Mouse (Mus musculus) MEL (cell line): ENCODE results near the gene Wfdc5. TPM values are rescaled to one million over a fixed set of nuclear protein-coding genes. Genes with fewer than 3 reads are reported as not detected.

ENCODE experiments used
- DNase-seq: peaks from one replicate; pipeline ENCODE4 v3.0.0; 2011; ENCODE audit warnings: low read depth, low spot score
- H3K27ac ChIP-seq: 2 replicates; pipeline ENCODE4 v1.5.1; 2012; ENCODE audit warnings: low read depth, mild to moderate bottlenecking, control low read depth, low read length, moderate library complexity; ENCODE audit not compliant: control insufficient read depth
- H3K27me3 ChIP-seq, 2 experiments: fragments of 150-350 bp in 1 of 2; sonication (generic) in 1 of 2; 2 replicates each; pipeline ENCODE4 v1.6.1; 2012; ENCODE audit warnings: low read length in 2 of 2, mild to moderate bottlenecking in 2 of 2, improper control_type of control experiment in 1 of 2, moderate library complexity in 1 of 2; ENCODE audit not compliant: insufficient read depth in 2 of 2, control insufficient read depth in 1 of 2
- H3K36me3 ChIP-seq, 2 experiments: 2 replicates each; pipeline ENCODE4 v1.6.1; 2012 to 2014; ENCODE audit warnings: low read length in 2 of 2, improper control_type of control experiment in 1 of 2, inconsistent platforms in 1 of 2, mild to moderate bottlenecking in 1 of 2; ENCODE audit not compliant: insufficient read depth in 2 of 2, control insufficient read depth in 1 of 2
- H3K4me1 ChIP-seq, 2 experiments: fragments of 150-350 bp in 1 of 2; sonication (generic) in 1 of 2; 2 replicates each; pipeline ENCODE4 v1.6.1; 2012; ENCODE audit warnings: low read length in 2 of 2, improper control_type of control experiment in 1 of 2, mild to moderate bottlenecking in 1 of 2; ENCODE audit not compliant: insufficient read depth in 2 of 2, control insufficient read depth in 1 of 2
- H3K4me3 ChIP-seq, 2 experiments: fragments of 150-350 bp in 1 of 2; sonication (generic) in 1 of 2; 2 replicates each; pipeline ENCODE4 v1.5.1; 2012; ENCODE audit warnings: low read depth in 2 of 2, low read length in 2 of 2, mild to moderate bottlenecking in 2 of 2, moderate library complexity in 2 of 2, control low read depth in 1 of 2, improper control_type of control experiment in 1 of 2; ENCODE audit not compliant: control insufficient read depth in 1 of 2, insufficient read depth in 1 of 2
- H3K79me2 ChIP-seq: 2 replicates; pipeline ENCODE4 v1.6.1; 2012; ENCODE audit warnings: mild to moderate bottlenecking, low read length, moderate library complexity; ENCODE audit not compliant: control insufficient read depth, poor library complexity, insufficient read depth
- H3K9ac ChIP-seq: 2 replicates; pipeline ENCODE4 v1.6.1; 2012; ENCODE audit warnings: low read depth, mild to moderate bottlenecking, control low read depth, low read length, moderate library complexity; ENCODE audit not compliant: control insufficient read depth, poor library complexity, severe bottlenecking
- H3K9me3 ChIP-seq: fragments of 150-350 bp; sonication (generic); replicated peaks from 2 replicates; pipeline ENCODE4 v1.6.1; 2012; ENCODE audit warnings: mild to moderate bottlenecking, low read length, improper control_type of control experiment, moderate library complexity; ENCODE audit not compliant: insufficient read depth
- BHLHE40 ChIP-seq: IDR thresholded peaks from 2 replicates; pipeline ENCODE4 v1.6.1; 2012; ENCODE audit warnings: low read depth, mild to moderate bottlenecking, inconsistent platforms, low read length, improper control_type of control experiment, borderline replicate concordance
- CHD2 ChIP-seq: IDR thresholded peaks from 2 replicates; pipeline ENCODE4 v1.6.1; 2011; ENCODE audit warnings: low read length, improper control_type of control experiment
- CTCF ChIP-seq, 3 experiments: IDR thresholded peaks in 2 of 3; conservative IDR thresholded peaks in 1 of 3; 2 replicates each; pipeline ENCODE4 v1.5.1; 2011 to 2012; ENCODE audit warnings: low read length in 3 of 3, low read depth in 2 of 3, mild to moderate bottlenecking in 2 of 3, improper control_type of control experiment in 1 of 3, inconsistent platforms in 1 of 3, mixed read lengths in 1 of 3, moderate library complexity in 1 of 3; ENCODE audit not compliant: control insufficient read depth in 1 of 3, insufficient read depth in 1 of 3, poor library complexity in 1 of 3, severe bottlenecking in 1 of 3
- ETS1 ChIP-seq: IDR thresholded peaks from 2 replicates; pipeline ENCODE4 v1.6.1; 2012; ENCODE audit warnings: low read depth, mild to moderate bottlenecking, inconsistent platforms, low read length, improper control_type of control experiment, moderate library complexity
- GABPA ChIP-seq: IDR thresholded peaks from 2 replicates; pipeline ENCODE4 v1.6.1; 2012; ENCODE audit warnings: low read depth, mild to moderate bottlenecking, inconsistent platforms, low read length, improper control_type of control experiment, moderate library complexity
- HCFC1 ChIP-seq: IDR thresholded peaks from 2 replicates; pipeline ENCODE4 v1.6.1; 2012; ENCODE audit warnings: low read depth, mild to moderate bottlenecking, inconsistent platforms, low read length, improper control_type of control experiment, moderate library complexity
- MAFK ChIP-seq: IDR thresholded peaks from 2 replicates; pipeline ENCODE4 v1.6.1; 2011; ENCODE audit warnings: low read depth, mild to moderate bottlenecking, low read length, improper control_type of control experiment, borderline replicate concordance
- MAX ChIP-seq: IDR thresholded peaks from 2 replicates; pipeline ENCODE4 v1.6.1; 2011; ENCODE audit warnings: low read length, improper control_type of control experiment
- MAZ ChIP-seq: IDR thresholded peaks from 2 replicates; pipeline ENCODE4 v1.6.1; 2012; ENCODE audit warnings: low read depth, mild to moderate bottlenecking, inconsistent platforms, low read length, improper control_type of control experiment
- MEF2A ChIP-seq: IDR thresholded peaks from 2 replicates; pipeline ENCODE4 v1.6.1; 2014; ENCODE audit warnings: low read depth, mild to moderate bottlenecking, inconsistent platforms, low read length, improper control_type of control experiment; ENCODE audit not compliant: poor library complexity, insufficient replicate concordance, severe bottlenecking; ENCODE audit errors: extremely low read depth
- MXI1 ChIP-seq: IDR thresholded peaks from 2 replicates; pipeline ENCODE4 v1.6.1; 2011; ENCODE audit warnings: mild to moderate bottlenecking, low read depth, low read length, improper control_type of control experiment
- MYB ChIP-seq: IDR thresholded peaks from 2 replicates; pipeline ENCODE4 v1.6.1; 2011; ENCODE audit warnings: mild to moderate bottlenecking, low read depth, low read length, improper control_type of control experiment
- NELFE ChIP-seq: IDR thresholded peaks from 2 replicates; pipeline ENCODE4 v1.6.1; 2011; ENCODE audit warnings: low read depth, low read length, improper control_type of control experiment
- NRF1 ChIP-seq: IDR thresholded peaks from 2 replicates; pipeline ENCODE4 v1.6.1; 2014; ENCODE audit warnings: low read depth, mild to moderate bottlenecking, inconsistent platforms, low read length, improper control_type of control experiment, moderate library complexity; ENCODE audit not compliant: poor library complexity, insufficient read depth, severe bottlenecking
- POLR2A ChIP-seq, 2 experiments: IDR thresholded peaks; 2 replicates each; pipeline ENCODE4 v1.6.1; 2011 to 2012; ENCODE audit warnings: low read length in 2 of 2, mild to moderate bottlenecking in 2 of 2, control low read depth in 1 of 2, improper control_type of control experiment in 1 of 2, low read depth in 1 of 2, moderate library complexity in 1 of 2; ENCODE audit not compliant: control insufficient read depth in 1 of 2, insufficient read depth in 1 of 2, poor library complexity in 1 of 2
- POLR2AphosphoS5 ChIP-seq: IDR thresholded peaks from 2 replicates; pipeline ENCODE4 v1.6.1; 2012; ENCODE audit warnings: low read depth, borderline replicate concordance, mild to moderate bottlenecking, inconsistent platforms, low read length, moderate library complexity, mixed read lengths
- RAD21 ChIP-seq: IDR thresholded peaks from 2 replicates; pipeline ENCODE4 v1.6.1; 2011; ENCODE audit warnings: mild to moderate bottlenecking, low read depth, low read length, improper control_type of control experiment
- RCOR1 ChIP-seq: IDR thresholded peaks from 2 replicates; pipeline ENCODE4 v1.6.1; 2012; ENCODE audit warnings: low read depth, mild to moderate bottlenecking, inconsistent platforms, low read length, improper control_type of control experiment
- TAL1 ChIP-seq: IDR thresholded peaks from 2 replicates; pipeline ENCODE4 v1.6.1; 2012; ENCODE audit warnings: mild to moderate bottlenecking, inconsistent platforms, low read length, moderate library complexity, mixed read lengths
- USF1 ChIP-seq: IDR thresholded peaks from 2 replicates; pipeline ENCODE4 v1.6.1; 2014; ENCODE audit warnings: low read depth, mild to moderate bottlenecking, inconsistent platforms, low read length, improper control_type of control experiment, moderate library complexity
- USF2 ChIP-seq, 2 experiments: IDR thresholded peaks; 2 replicates each; pipeline ENCODE4 v1.6.1; 2011 to 2012; ENCODE audit warnings: improper control_type of control experiment in 2 of 2, low read length in 2 of 2, borderline replicate concordance in 1 of 2, inconsistent platforms in 1 of 2, low read depth in 1 of 2, mild to moderate bottlenecking in 1 of 2; ENCODE audit not compliant: insufficient read depth in 1 of 2
- polyA plus RNA-seq, 2 experiments: library from polyadenylated mRNA; stranded (reverse) in 1 of 2; unstranded in 1 of 2; fragments of >175 nt in 1 of 2; fragments of >200 nt in 1 of 2; gene quantifications; 2 replicates each; pipeline versions ENCODE4 v1.2.1 to v1.2.4; 2012; ENCODE audit warnings: low replicate concordance in 2 of 2, low read depth in 1 of 2; ENCODE audit not compliant: insufficient read length in 2 of 2, insufficient read depth in 1 of 2, missing spikeins in 1 of 2
- total RNA-seq: library from RNA; depleted of rRNA; stranded (reverse); fragments of 300-350 nt; gene quantifications from 2 replicates; pipeline ENCODE4 v1.2.3, GENCODE M21; 2012

Gene Wfdc5
- total and polyA plus RNA-seq, 3 experiments = not detected

DNA sequence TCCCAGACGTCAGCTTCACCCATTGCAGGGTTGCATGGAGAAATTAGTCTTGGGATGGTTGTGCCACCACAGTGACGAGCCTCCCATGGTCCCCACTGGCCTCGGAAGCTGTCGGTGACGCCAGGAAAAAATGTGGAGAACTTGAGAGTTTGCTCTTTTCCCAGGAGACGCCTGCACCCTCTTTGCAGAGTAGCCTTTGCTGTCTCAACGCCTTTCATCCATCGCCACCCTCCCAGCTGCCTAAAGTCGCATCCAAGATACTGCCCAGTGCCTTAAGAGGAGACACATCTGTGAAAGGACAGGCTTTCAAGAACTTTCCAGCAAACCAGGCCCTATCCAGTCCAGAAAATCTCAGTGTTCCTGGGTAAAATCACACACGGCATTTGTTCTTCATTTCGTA is 30.2 kb downstream of the Wfdc5 start:
- Histone ChIP-seq H3K27ac (no peak overlapping the region), H3K36me3 (peaks cover 0 to 8% of the 10 kb centered on the region in 2 experiments; a peak in 2 of 4 replicates), H3K4me3 (no peak overlapping the region), H3K9ac (no peak overlapping the region), H3K9me3 (no peaks in the 10 kb centered on the region), H3K27me3 (no peaks in the 10 kb centered on the region), H3K79me2 (no peaks in the 10 kb centered on the region), H3K4me1 (no peaks in the 10 kb centered on the region)
- DNase-seq = no peak
- no peak for TF ChIP-seq USF1
- TF ChIP-seq RAD21 = no peak
- no peak for TF ChIP-seq MEF2A
- no peak for TF ChIP-seq GABPA
- TF ChIP-seq HCFC1 = no peak
- TF ChIP-seq MYB = no peak
- TF ChIP-seq BHLHE40 = no peak
- no peak for TF ChIP-seq MAFK
- TF ChIP-seq POLR2A (IDR thresholded peaks at IDR 0.05; ENCODE audit: control insufficient read depth in 1 of 2, insufficient read depth in 1 of 2, low read depth in 1 of 2, low read length in 2 of 2, poor library complexity in 1 of 2) = no peak
- no peak for TF ChIP-seq NELFE
- TF ChIP-seq ETS1 = no peak
- TF ChIP-seq TAL1 = no peak
- no peak for TF ChIP-seq CTCF (IDR thresholded peaks at IDR 0.05 in 2 of 3, conservative IDR thresholded peaks at IDR 0.05 in 1 of 3; ENCODE audit: control insufficient read depth in 1 of 3, insufficient read depth in 1 of 3, low read depth in 2 of 3, low read length in 3 of 3, poor library complexity in 1 of 3, severe bottlenecking in 1 of 3)
- no peak for TF ChIP-seq MXI1
- TF ChIP-seq USF2 (IDR thresholded peaks at IDR 0.05; ENCODE audit: borderline replicate concordance in 1 of 2, insufficient read depth in 1 of 2, low read depth in 1 of 2, low read length in 2 of 2) = no peak
- no peak for TF ChIP-seq POLR2AphosphoS5
- no peak for TF ChIP-seq CHD2
- TF ChIP-seq NRF1 = no peak

DNA sequence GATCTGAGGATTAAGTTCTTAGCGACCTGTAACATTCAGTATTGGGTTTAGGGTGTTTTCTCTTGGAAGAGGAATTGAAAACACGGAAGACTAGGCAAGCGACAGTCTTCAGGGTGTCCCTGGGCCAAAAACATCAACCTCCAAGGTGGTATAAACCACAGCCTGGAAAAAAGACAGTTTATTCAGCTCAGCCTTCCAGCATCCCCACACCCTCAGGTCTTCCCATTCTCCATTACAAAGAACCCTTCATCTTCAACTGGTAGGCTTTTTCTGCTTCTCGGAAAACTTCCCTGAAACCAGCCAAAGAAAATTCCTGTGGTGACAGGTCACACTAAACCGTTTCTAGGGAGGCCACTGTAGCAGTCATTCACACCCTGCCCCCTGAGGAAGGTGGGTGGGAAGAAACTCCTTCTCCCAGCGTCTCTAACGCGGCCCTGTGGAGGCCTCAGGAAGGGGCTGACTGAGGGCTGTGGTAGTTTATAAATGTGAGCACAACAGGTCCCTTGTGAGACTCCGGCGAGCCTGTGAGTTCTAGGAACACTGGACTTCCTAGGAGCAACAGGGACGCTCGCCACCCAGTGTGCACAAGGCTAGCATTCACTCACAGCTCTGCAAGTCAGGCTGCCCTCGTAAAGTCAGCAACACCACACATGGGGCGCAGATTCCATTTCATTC is 32.3 kb downstream of the Wfdc5 start:
- H3K27me3 ChIP-seq = no peaks in the 10 kb centered on the region
- H3K79me2 ChIP-seq = no peaks in the 10 kb centered on the region
- TF ChIP-seq MAX (no peak), POLR2AphosphoS5 (no peak), RCOR1 (no peak), USF1 (no peak), RAD21 (no peak), MAZ (no peak)
- H3K4me3 ChIP-seq = no peak overlapping the region
- no peak overlapping the region for H3K27ac ChIP-seq
- H3K36me3 ChIP-seq = peaks cover 0 to 7% of the 10 kb centered on the region in 2 experiments; a peak in 2 of 4 replicates
- H3K9ac ChIP-seq = no peak overlapping the region
- no peaks in the 10 kb centered on the region for H3K9me3 ChIP-seq
- no peaks in the 10 kb centered on the region for H3K4me1 ChIP-seq
- DNase-seq = no peak
